Mouse (Mus musculus) testis, adult 2 months (tissue): Measurements from ENCODE around the gene Ccnb1ip1. TPM values are rescaled to one million over a fixed set of nuclear protein-coding genes. Genes with fewer than 3 reads are reported as not detected.

Experiments used
- H3K27ac ChIP-seq: fragments of 200-500 bp; 2 replicates; pipeline ENCODE4 v1.5.1; 2012; ENCODE audit warnings: low read depth, low read length; ENCODE audit not compliant: control insufficient read depth, insufficient read depth
- H3K27me3 ChIP-seq: fragments of 200-500 bp; 2 replicates; pipeline ENCODE4 v1.6.1; 2012; ENCODE audit warnings: mild to moderate bottlenecking, low read length, moderate library complexity; ENCODE audit not compliant: control insufficient read depth, insufficient read depth
- H3K36me3 ChIP-seq: fragments of 200-500 bp; 2 replicates; pipeline ENCODE4 v1.6.1; 2012; ENCODE audit warnings: mild to moderate bottlenecking, low read length; ENCODE audit not compliant: control insufficient read depth, insufficient read depth
- H3K4me1 ChIP-seq: fragments of 200-500 bp; 2 replicates; pipeline ENCODE4 v1.6.1; 2012; ENCODE audit warnings: low read length; ENCODE audit not compliant: control insufficient read depth, insufficient read depth
- H3K4me3 ChIP-seq: fragments of 200-500 bp; 2 replicates; pipeline ENCODE4 v1.5.1; 2012; ENCODE audit warnings: low read depth, mild to moderate bottlenecking, low read length, moderate library complexity, mixed read lengths; ENCODE audit not compliant: control insufficient read depth
- CTCF ChIP-seq: fragments of 200-500 bp; IDR thresholded peaks from 2 replicates; pipeline ENCODE4 v1.5.1; 2012; ENCODE audit warnings: low read depth, mild to moderate bottlenecking, inconsistent platforms, low read length, moderate library complexity; ENCODE audit not compliant: control insufficient read depth, insufficient read depth, insufficient replicate concordance
- POLR2A ChIP-seq: fragments of 200-500 bp; IDR thresholded peaks from 2 replicates; pipeline ENCODE4 v1.6.1; 2012; ENCODE audit warnings: low read depth, mild to moderate bottlenecking, inconsistent platforms, low read length, moderate library complexity; ENCODE audit not compliant: control insufficient read depth
- polyA plus RNA-seq: library from polyadenylated mRNA; depleted of rRNA; stranded (reverse); fragments of >200 nt; gene quantifications from 2 replicates; pipeline ENCODE4 v1.2.3, GENCODE M21; 2012; rRNA removed

Ccnb1ip1 gene
- polyA plus RNA-seq, 1 experiment: 7.5 TPM

DNA sequence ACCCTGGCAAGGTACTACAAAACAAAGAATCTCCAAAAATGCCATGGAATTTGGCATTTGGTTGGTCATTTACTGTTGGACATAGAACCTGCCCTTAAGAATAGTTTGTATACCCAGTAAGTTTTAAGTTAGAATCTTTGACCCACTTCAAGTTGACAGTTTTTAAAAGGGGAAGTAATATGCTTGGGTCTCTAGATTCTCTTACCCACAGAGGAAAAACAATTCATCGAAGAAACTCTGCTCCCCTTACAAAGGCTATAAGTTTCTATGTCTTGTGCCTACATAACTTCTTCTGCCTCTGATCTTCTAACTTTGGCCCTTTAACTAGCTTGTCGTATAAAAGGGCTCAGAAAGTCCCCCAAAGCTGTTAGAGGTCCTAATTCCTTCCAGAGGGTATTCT, 67.2 kb downstream of the Ccnb1ip1 start:
- no peaks in the 10 kb centered on the region for H3K36me3 ChIP-seq
- no peak for TF ChIP-seq CTCF
- no peak for TF ChIP-seq POLR2A
- no peak overlapping the region for H3K27ac ChIP-seq
- no peak overlapping the region for H3K4me3 ChIP-seq
- no peaks in the 10 kb centered on the region for H3K27me3 ChIP-seq
- no peaks in the 10 kb centered on the region for H3K4me1 ChIP-seq

Other genes starting within 250 kb of the Ccnb1ip1 start
- gene Olfr744, start 192.9 kb downstream of the Ccnb1ip1 start, polyA plus RNA-seq: not detected in 2 replicates
- not detected in 2 replicates for gene Olfr745, start 168.3 kb downstream of the Ccnb1ip1 start, polyA plus RNA-seq
- gene Olfr746, start 160.6 kb downstream of the Ccnb1ip1 start, polyA plus RNA-seq: not detected in 2 replicates
- gene Olfr747, start 114.5 kb downstream of the Ccnb1ip1 start, polyA plus RNA-seq: not detected in 2 replicates
- gene Olfr748, start 100.4 kb downstream of the Ccnb1ip1 start, polyA plus RNA-seq: not detected in 2 replicates
- not detected in 2 replicates for gene Olfr749, start 62.6 kb downstream of the Ccnb1ip1 start, polyA plus RNA-seq
- gene Ttc5, start 22.2 kb downstream of the Ccnb1ip1 start, polyA plus RNA-seq: 13.0 and 13.5 TPM in 2 replicates
- 10.6 and 13.9 TPM in 2 replicates for gene Parp2, start 109 bp upstream of the Ccnb1ip1 start, polyA plus RNA-seq
- gene Tep1, start 62.8 kb upstream of the Ccnb1ip1 start, polyA plus RNA-seq: 9.3 and 12.6 TPM in 2 replicates
- gene Klhl33, start 89.8 kb upstream of the Ccnb1ip1 start, polyA plus RNA-seq: 0.04 and 0.07 TPM in 2 replicates
- gene Osgep, start 117.2 kb upstream of the Ccnb1ip1 start, polyA plus RNA-seq: 52.9 and 58.1 TPM in 2 replicates
- gene Apex1, start 117.2 kb upstream of the Ccnb1ip1 start, polyA plus RNA-seq: 31.1 and 33.9 TPM in 2 replicates
- 35.1 and 48.1 TPM in 2 replicates for gene Pip4p1, start 123.1 kb upstream of the Ccnb1ip1 start, polyA plus RNA-seq
- gene Pnp, start 123.3 kb upstream of the Ccnb1ip1 start, polyA plus RNA-seq: 5.6 and 5.8 TPM in 2 replicates
- gene Gm49342, start 136.8 kb upstream of the Ccnb1ip1 start, polyA plus RNA-seq: 4.8 and 5.5 TPM in 2 replicates
- 22.3 and 22.9 TPM in 2 replicates for gene Pnp2, start 148.3 kb upstream of the Ccnb1ip1 start, polyA plus RNA-seq
- gene Rnase10, start 200.0 kb upstream of the Ccnb1ip1 start, polyA plus RNA-seq: 2.7 and 3.7 TPM in 2 replicates
- 1.0 TPM in 1 of 2 replicates, not detected in the other for gene Rnase9, start 234.1 kb upstream of the Ccnb1ip1 start, polyA plus RNA-seq
- gene Rnase11, start 242.4 kb upstream of the Ccnb1ip1 start, polyA plus RNA-seq: 0.22 and 0.49 TPM in 2 replicates
- 17.3 TPM in 1 of 2 replicates, not detected in the other for gene Rnase12, start 249.9 kb upstream of the Ccnb1ip1 start, polyA plus RNA-seq